Mouse (Mus musculus): Measurements from ENCODE around the gene Rnf135.
"Not testable (repeated sequence)": the region's sequence is repeated elsewhere in the genome, so short reads cannot be mapped to it uniquely, and the experiment has no call there.

Rnf135 gene

DNA sequence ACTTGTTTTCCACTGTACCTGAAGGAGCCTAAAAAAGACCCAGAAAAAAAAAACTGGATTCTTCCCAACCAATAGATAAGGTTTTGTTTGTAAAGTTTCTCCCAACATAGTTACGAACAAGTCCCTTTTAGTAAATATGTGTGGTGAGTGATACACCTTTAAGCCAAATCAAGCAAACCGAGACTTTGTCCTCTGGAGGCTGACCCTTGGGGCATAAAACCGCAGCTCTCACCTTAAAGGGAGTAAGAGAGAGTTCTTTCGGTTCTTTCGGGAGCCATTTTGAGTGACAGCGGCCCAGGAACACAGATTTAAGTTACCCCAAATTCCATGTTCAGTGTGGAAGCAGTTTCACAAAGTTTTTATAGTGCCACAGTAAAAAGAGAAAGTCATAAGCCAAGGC lies 18.6 kb downstream of the Rnf135 start:
- no peak for DNase-seq (ENCODE audit: low spot score)

DNA sequence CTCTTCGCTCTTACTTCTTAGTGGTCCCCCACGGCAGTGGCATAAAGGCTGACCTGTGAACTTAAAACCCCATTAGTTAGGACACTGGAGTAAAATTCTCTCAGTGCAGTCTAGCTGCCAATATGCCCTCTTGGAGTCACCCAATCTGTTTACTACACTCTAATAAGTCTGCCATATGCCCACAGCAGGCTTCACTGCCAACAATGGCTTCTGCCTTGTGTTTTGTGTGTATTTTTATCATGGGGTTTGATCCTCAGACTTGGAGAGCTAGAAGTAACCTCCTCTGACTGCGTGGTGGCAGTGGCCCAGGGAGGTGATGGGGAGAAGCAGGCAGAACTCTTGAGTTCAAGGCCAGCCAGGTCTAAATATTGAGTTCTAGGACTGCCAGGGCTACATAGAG lies 20.4 kb downstream of the Rnf135 start:
- DNase-seq (ENCODE audit: low spot score): no peak

DNA sequence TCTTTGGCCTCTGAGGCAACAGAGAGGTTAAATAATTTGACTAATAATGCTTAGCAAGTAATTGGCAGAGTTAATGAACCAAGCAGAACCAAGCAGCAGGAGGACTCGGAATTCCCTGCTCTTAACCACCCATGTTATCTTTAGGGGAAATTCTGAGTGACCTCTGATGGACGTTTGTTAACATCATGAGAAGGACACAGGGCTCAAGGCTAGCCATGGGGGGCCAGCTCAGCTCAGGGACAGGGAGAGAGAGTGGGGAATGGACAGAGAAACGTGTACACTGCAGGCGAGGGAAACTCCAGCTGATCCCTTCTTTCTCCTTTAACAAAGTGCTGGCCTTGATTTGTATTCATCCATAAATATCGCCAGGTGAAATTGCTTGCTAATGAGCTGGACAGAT lies 21.3 kb downstream of the Rnf135 start:
- peak; percentile 23 for DNase-seq (ENCODE audit: low spot score)

DNA sequence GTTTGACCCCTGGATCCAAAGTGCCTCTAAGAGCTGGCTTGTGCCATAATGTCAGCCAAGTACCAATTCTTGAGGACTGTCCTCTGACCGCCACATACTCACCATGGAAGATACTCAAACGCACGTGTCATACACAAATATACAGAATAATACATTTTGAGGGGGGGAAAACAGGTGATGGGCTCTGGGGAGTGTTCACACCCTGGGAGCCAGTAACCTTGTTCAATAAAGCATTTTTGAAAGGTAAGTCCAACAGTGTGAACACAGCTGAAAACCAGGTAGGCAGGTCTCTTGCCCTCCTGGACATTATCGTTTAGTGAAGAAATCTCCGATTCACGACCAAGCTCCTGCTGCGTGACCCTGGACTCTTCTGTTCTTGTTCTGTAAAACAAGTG lies 24.8 kb downstream of the Rnf135 start:
- no peak for DNase-seq (ENCODE audit: low spot score)

DNA sequence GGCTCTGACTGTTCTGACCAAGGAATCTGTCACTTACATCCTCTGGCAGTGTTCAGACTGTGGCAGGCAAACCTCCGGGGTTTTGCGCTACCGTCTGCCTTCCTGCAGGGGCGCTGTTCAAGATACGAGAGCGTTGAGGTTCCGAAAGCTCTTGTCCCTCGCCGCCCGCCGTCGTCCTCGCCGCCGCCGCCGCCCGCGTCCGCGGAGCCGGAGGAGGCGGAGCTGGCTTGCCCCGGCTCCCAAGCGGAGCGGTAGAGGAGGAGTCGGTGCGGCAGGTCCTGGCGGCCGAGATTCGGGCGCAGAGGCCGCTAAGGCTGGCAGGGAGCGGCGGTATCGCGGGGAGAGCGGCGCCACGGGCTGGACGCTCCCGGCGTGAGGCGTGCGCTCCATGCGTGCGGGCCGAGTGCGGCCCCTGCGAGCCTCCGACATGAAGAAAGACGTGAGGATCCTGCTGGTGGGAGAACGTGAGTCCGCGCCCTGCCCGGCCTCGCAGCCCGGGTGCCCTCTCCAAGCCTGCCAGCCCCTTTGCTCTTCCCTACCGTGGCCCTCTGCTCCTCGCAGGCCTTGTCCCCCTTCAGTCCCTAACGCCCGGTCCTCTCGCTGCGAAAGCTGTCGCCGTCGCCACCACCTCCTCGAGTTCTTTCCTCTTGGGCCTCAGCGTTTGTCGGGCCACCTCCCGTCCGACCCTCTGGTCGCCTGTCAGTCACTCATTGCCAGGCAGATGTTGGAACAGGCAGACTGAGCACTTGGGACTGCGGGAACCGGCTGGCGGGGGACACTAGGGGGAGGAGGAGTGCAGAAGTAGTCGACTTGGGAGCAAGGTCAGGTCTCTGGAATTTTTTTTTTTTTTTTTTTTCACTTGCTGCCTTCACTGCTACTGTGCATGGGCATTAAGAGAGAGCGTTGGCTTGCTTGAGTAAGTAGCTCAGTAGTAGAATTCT lies 25.5 kb downstream of the Rnf135 start, which contains the start of gene Rhot1:
Gene Rhot1 (plus strand): TSS at position 160 of the 941 bp plus-strand sequence.
- peak; percentile 97 for DNase-seq (ENCODE audit: low spot score)

DNA sequence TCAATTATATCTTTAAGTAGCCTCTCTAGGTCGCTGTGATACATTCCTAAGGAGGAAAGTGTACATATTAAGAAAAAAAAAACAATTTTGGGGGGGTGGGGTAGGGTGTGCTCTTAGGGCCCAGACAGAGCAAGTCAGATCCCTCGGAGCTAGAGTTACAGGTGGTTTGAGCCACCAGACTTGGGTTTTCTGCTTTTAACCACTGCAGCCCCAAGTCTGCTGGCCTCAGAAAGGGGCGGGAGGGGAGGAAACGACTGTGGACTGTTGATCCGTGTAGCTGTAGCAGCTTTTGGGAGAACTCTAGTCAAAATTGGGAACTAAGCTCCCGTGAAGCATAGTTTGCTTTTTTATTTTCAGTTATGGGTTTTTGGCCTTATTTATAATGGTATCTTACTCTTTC lies 26.7 kb downstream of the Rnf135 start:
- no peak for DNase-seq (ENCODE audit: low spot score)

DNA sequence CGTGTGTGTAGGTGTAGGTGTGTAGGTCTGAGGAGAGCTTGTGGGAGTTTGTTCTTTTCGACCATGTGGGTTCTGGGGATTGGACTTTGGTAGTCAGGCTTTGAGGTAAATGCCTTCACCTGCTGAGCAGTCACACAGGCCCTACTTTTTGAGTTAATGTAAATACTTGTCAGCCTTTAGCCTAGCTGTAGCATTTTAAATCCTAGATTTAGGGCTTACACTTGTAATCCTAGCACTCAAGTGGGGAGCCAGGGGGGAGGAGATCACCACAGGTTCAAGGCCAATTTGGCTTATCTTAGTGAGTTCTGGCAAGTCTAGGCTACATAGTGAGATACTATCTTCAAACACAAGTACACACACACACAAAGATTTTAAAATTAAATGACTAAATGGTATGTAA lies 28.6 kb downstream of the Rnf135 start:
- DNase-seq (ENCODE audit: low spot score): no peak

DNA sequence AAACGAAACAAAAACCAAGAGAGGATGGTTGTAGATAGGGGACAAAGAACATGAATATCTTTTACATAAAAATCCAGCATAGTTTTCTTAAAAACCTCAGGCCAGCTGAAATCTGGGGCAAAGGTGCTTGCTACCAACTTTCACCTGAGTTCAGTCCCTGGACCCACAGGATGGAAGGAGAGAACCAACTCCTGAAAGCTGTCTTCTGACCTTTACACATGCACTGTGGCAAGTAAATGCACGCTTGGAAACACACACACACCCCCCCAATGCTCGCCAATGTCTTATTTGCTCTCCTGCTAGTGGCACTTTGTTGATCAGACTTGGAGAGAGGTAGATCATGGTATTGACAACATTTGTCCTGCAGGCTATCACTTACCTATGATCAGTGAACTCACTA lies 31.6 kb downstream of the Rnf135 start:
- no peak for DNase-seq (ENCODE audit: low spot score)

DNA sequence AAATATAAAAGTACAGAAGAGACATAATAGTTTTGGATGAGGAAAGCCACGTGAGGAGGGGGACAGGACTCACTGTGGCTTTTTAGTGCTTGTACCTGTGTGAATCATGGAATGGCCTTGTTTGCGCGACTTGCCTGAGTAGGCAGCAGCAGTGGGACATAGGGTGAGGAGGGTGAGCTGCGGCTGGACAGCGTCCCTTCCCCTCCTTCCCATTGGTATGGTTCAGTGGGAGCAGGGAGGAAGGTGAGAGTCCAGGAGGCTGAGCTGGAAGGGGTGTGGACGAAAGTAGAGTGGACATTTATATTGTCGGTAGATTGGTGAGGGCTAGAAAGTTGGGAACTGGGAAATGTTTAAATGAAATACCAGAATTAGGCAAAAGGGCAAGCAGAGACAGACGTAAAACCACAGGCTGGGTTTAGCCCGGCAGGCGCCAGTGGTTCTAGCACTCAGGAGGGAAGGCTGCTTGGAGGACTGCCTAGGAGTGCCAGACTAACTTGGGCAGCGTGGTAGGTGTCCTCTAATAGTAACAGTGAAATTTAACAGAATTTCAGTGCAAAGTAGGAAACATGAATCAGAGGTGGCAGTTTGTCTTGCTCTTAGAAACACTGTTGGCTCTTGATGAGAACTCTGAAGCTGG lies 35.1 kb downstream of the Rnf135 start:
- no peak for DNase-seq (ENCODE audit: low spot score)

DNA sequence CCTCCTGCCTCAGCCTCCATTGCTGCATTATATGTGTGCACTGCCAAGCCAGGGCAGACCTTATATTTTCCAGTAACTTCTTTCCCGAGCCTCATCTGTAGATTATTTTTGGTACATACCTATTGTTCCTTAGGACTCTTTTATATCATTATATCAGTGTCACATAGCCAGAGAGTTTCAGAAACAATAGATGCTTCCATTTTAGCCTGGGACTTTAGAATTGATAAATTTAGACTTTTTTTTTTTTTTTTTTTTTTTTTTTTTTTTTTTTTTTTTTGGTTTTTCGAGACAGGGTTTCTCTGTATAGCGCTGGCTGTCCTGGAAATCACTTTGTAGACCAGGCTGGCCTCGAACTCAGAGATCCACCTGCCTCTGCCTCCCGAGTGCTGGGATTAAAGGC lies 46.4 kb downstream of the Rnf135 start:
- not testable (repeated sequence) for DNase-seq (ENCODE audit: low spot score)

DNA sequence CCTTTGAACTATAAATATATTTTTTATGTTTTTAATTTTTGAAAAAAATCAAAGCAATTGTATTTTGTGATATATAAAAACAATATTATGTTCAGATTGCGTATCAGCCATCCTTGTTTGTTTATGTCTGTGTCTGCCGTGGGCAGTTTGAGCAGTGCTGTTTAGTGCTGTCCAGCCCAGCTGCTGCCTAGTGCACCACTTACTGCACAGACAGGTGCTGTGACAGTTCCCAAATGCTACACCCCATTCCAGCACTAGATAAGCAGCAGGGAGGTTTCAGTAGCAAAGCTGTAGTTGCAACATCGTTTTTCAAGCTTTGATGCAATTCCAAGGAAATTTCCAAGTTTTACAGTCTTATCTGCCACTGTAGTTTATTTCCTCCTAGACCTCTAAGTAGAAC lies 53.6 kb downstream of the Rnf135 start:
- DNase-seq (ENCODE audit: low spot score): no peak

DNA sequence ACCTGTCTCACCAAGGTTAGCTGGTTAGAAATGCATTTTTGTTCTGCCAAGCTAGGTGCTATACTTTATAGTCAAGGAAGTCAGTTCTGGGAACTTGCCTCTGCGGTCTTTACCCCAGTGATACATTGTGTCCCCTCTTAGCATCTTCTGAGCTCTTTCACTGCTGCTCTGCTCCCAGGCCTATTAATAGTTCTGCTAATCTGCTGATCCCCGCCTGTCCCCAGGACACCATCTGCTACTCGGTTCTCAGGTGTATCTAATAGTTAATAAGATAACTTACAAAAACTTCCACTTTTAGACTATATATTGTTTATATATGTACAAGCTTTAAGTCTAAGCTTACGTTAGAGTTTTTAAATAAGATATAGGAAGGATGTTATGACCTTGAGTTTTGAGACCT lies 54.7 kb downstream of the Rnf135 start:
- DNase-seq (ENCODE audit: low spot score): no peak

DNA sequence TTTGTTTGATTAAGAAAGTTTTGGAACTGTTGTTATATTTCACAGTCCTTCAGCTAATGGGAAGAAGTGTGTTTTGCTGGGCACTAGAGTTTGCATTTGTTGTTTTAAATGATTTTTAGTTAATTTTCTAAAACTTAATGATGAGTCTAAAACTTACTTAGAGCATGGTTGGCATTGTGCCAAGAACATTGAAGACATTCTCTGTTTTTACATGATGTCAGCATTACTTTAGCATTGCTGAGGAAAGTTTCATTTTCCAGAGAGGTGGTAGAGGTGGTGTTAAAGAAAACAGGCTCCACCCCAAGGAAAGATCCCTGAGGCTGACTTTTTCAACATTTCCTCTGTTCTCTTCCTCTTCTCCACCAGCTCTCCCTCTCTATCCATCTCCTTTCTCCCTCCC lies 63.4 kb downstream of the Rnf135 start:
- no peak for DNase-seq (ENCODE audit: low spot score)

DNA sequence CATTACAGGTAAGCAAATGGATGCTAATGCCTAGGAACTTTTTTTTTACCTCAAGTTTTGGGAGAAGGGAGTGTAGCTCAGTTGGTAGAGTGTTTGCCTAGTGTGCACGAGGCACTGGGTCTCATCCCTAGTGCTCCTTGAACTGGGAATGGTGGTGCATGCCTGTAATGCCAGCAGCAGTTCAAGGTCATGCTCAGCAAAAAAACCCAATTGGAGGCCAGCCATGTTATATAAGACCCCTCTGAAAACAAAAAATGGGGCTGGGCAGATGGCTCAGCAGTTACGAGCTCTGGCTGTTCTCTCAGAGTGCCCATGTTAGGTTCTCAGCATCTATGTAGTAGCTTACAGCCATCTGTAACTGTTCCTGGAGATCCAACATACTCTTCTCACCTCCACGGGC lies 64.9 kb downstream of the Rnf135 start:
- no peak for DNase-seq (ENCODE audit: low spot score)

Data from retina, embryonic 14.5 days (tissue).